Mouse (Mus musculus): ENCODE results near the gene Ddah2. TPM values are rescaled to one million over a fixed set of nuclear protein-coding genes. Genes with fewer than 3 reads are reported as not detected.

The Ddah2 gene
- polyA plus RNA-seq, 1 experiment from 2014 or later: 15.8 TPM

DNA sequence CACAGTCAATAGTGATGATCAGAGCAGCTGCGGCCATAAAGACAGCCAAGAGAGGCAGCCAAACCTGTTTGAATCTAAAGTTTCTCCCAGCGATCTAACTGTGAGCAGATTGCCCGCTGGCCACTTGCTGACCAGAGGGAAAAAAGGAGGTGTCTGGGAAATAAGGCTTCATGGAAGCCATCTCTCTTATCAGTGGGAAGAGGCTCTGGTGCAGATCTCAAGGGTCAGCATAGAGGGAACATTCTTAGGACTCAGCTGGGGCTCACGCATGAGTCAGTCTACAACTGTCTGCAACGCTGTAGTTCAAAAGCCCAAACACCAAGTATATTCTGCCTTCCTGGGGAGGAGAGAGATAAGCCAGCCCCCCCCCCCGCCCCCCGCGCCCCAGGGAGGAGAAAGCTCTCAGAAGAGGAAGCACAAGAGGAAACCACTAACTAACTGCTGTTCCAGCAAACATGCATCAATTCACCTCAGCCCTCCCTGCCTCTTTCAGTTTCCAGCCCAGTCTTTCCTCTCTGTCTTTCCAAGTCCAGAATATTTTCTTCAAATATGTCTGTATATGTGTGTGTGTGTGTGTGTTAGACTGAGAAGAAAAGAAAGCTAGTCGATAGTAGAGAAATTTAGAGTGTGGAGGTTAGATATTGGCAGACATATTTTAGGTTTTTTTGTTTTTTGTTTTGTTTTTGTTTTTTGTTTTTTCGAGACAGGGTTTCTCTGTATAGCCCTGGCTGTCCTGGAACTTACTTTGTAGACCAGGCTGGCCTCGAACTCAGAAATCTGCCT is 10.5 kb upstream of the Ddah2 start:
- peak overlapping the region; percentile 99 for H3K4me2 ChIP-seq (ENCODE audit: low read depth, low read length)
- peak overlapping the region; percentile 70 for H3K4me3 ChIP-seq (ENCODE audit: low read depth, low read length)
- peaks cover 13% of the 10 kb centered on the region for H3K36me3 ChIP-seq (replicated peaks; ENCODE audit: insufficient read depth, low read length)
- 7% methylated on average over 11 of the region's 11 CpGs for WGBS (ENCODE audit: insufficient replicate concordance)
- H3K27me3 ChIP-seq (ENCODE audit: insufficient read depth, low read length): no peaks in the 10 kb centered on the region
- H3K27ac ChIP-seq (ENCODE audit: low read depth): peak overlapping the region; percentile 98
- TF ChIP-seq EP300 (IDR thresholded peaks at IDR 0.05; ENCODE audit: low read depth) (no peak), CTCF (IDR thresholded peaks at IDR 0.05; ENCODE audit: low read depth) (no peak)
- peak; percentile 79 for DNase-seq
- H3K9ac ChIP-seq (replicated peaks): peak overlapping the region; percentile 63
- H3K4me1 ChIP-seq (ENCODE audit: insufficient read depth): peaks cover 68% of the 10 kb centered on the region
- H3K9me3 ChIP-seq (ENCODE audit: low read length): no peaks in the 10 kb centered on the region
- no peak for ATAC-seq

DNA sequence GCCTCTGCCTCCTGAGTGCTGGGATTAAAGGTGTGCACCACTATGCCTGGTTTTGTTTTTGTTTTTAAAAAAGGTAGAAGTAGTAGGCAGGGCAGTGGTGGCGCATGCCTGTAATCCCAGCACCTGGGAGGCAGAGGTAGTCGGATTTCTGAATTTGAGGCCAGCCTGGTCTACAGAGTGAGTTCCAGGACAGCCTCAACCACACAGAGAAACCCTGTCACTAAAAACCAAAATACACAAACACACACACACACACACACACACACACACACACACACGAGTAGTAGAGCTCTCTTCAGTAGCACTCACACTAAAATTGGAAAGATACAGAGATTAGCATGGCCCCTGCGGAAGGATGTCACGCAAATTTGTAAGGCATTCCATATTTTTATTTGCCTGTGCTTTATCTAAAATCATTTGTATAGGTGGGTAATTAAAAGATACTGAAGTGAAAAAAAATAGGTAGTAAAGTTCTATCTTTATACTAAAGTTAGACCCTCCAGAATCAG is 9.8 kb upstream of the Ddah2 start:
- peak overlapping the region; percentile 98 for H3K27ac ChIP-seq (ENCODE audit: low read depth)
- H3K4me2 ChIP-seq (ENCODE audit: low read depth, low read length): peak overlapping the region; percentile 99
- H3K9me3 ChIP-seq (ENCODE audit: low read length): no peaks in the 10 kb centered on the region
- no peak for ATAC-seq
- H3K9ac ChIP-seq (replicated peaks): peak overlapping the region; percentile 87
- no peaks in the 10 kb centered on the region for H3K27me3 ChIP-seq (ENCODE audit: insufficient read depth, low read length)
- DNase-seq: no peak
- peaks cover 61% of the 10 kb centered on the region for H3K4me1 ChIP-seq (ENCODE audit: insufficient read depth)
- H3K4me3 ChIP-seq (ENCODE audit: low read depth, low read length): peak overlapping the region; percentile 68
- WGBS (ENCODE audit: insufficient replicate concordance): 34% methylated on average over 5 of the region's 5 CpGs
- TF ChIP-seq EP300 (IDR thresholded peaks at IDR 0.05; ENCODE audit: low read depth) (no peak), CTCF (IDR thresholded peaks at IDR 0.05; ENCODE audit: low read depth) (no peak)
- H3K36me3 ChIP-seq (replicated peaks; ENCODE audit: insufficient read depth, low read length): peaks cover 18% of the 10 kb centered on the region

DNA sequence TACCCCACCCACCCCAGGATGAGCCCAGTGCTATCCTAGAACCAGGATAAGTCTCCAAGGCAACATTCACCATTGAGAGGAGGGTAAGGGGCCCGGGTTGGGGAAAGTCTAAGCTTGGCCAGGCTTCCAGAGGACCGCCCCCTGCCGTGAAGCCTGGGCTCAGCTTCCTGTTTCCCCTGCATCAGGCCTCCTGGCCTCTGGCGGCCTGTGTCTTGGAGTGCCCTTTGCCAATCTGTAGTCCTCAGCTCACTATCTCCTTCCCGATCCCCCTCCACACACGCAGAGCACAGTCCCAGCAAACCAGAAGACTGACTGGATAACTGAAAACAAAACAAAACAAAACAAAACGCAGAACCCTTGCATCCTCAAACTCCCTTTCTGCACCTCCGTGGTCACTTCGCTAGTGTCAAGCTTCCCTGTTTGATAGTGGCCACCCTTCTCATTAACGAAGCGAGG is 9.2 kb upstream of the Ddah2 start, which contains the start of gene Clic1:
Gene Clic1 (plus strand): TSS at position 406 of the 456 bp plus-strand sequence.
- H3K4me2 ChIP-seq (ENCODE audit: low read depth, low read length): peak within 1 kb of the TSS; percentile 99
- peaks cover 55% of the 10 kb centered on the region for H3K4me1 ChIP-seq (ENCODE audit: insufficient read depth)
- DNase-seq (peak; percentile 77), ATAC-seq (peak; percentile 4; the same call in 1 of the 2 replicates)
- 2% methylated on average over 11 of the region's 11 CpGs for WGBS (ENCODE audit: insufficient replicate concordance)
- H3K27me3 ChIP-seq (ENCODE audit: insufficient read depth, low read length): no peaks in the 10 kb centered on the region
- peak within 1 kb of the TSS; percentile 87 for H3K9ac ChIP-seq (replicated peaks)
- peak within 1 kb of the TSS; percentile 98 for H3K27ac ChIP-seq (ENCODE audit: low read depth)
- peaks cover 24% of the 10 kb centered on the region for H3K36me3 ChIP-seq (replicated peaks; ENCODE audit: insufficient read depth, low read length)
- peak within 1 kb of the TSS; percentile 68 for H3K4me3 ChIP-seq (ENCODE audit: low read depth, low read length)
- no peaks in the 10 kb centered on the region for H3K9me3 ChIP-seq (ENCODE audit: low read length)
- TF ChIP-seq EP300 (IDR thresholded peaks at IDR 0.05; ENCODE audit: low read depth) (no peak), CTCF (IDR thresholded peaks at IDR 0.05; ENCODE audit: low read depth) (peak; percentile 49)

DNA sequence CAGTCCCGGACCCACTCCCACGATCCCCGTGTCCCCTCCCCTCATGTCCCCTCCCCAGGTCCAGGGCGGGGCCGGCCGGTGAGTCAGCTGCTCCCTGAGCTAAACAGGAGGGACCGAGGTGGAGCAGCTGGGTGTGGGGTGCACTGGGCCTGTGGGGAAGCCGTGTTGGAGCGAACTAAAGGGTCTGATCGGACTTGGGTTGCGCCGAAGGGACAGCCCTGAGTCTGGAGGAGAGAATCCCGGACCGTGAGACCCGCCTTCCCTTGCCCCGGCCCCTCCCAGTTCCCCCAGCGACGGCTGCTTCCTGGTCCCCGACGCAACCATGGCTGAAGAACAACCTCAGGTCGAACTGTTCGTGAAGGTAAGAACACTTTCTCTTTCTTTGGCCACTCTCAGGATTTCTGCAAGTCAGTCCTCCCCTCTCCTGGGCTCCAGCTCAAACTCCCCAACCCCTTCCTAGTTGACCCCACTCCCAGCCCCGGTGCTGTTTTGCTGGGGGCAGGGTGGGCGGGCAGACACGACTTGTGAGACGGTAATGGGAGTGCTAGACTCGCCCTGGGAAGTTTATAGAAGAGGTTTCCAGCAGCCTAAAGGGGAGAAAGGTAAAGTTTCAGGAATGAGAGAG is 8.6 kb upstream of the Ddah2 start:
- H3K36me3 ChIP-seq (replicated peaks; ENCODE audit: insufficient read depth, low read length): peaks cover 29% of the 10 kb centered on the region
- peak overlapping the region; percentile 68 for H3K4me3 ChIP-seq (ENCODE audit: low read depth, low read length)
- no peaks in the 10 kb centered on the region for H3K9me3 ChIP-seq (ENCODE audit: low read length)
- H3K4me1 ChIP-seq (ENCODE audit: insufficient read depth): peaks cover 49% of the 10 kb centered on the region
- DNase-seq (peak; percentile 85), ATAC-seq (peak; percentile 2)
- H3K27ac ChIP-seq (ENCODE audit: low read depth): peak overlapping the region; percentile 98
- TF ChIP-seq CTCF (IDR thresholded peaks at IDR 0.05; ENCODE audit: low read depth) (no peak), EP300 (IDR thresholded peaks at IDR 0.05; ENCODE audit: low read depth) (no peak)
- H3K27me3 ChIP-seq (ENCODE audit: insufficient read depth, low read length): no peaks in the 10 kb centered on the region
- peak overlapping the region; percentile 87 for H3K9ac ChIP-seq (replicated peaks)
- H3K4me2 ChIP-seq (ENCODE audit: low read depth, low read length): peak overlapping the region; percentile 99
- 1% methylated on average over 27 of the region's 27 CpGs for WGBS (ENCODE audit: insufficient replicate concordance)

DNA sequence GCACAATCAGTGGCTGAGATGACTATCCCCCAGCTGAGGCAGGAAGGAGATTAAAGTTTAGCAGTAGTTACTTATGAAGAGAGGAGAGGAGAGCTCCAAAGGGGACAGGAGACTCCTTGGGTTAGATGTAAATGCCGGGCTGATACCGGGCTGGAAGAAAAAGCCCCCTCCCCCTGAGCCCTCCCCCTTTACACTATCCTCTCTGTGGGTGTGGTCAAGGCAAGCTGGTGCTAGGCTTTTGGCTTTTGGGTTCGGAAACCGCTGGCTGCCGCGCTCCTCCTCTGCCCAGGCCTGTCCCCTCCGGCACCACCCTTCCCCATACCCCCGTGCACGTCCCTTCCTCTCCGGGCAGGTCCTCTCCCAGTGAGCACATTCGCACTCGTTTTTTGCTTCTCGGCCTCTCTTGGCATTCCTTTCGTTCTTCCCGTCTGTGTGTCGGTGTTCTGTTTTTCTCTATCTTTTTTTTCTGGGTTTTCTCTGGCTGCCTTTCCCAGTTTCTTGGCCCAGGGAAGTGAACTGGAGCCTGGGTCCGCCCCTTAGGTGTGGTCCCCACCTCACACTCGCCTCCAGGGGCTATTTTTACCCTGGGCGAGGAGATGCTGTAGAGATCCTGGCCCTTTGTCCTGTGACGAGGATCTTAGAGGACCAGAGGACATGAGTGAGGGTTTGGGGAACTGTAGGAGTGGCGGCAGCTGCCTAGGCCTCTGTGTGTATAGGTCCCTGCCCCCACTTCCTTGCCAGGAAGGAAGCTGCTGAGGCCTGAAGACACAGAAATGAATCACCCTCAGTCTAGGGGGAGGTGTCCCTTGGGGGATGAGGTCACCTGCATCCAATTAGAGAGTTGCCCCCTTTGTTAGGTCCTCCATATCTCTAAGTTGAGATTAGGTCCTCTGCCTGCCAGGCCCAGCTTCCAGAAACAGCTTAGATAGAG is 7.4 kb upstream of the Ddah2 start:
- H3K36me3 ChIP-seq (replicated peaks; ENCODE audit: insufficient read depth, low read length): peaks cover 41% of the 10 kb centered on the region
- WGBS (ENCODE audit: insufficient replicate concordance): 4% methylated on average over 21 of the region's 21 CpGs
- peaks cover 38% of the 10 kb centered on the region for H3K4me1 ChIP-seq (ENCODE audit: insufficient read depth)
- peak overlapping the region; percentile 87 for H3K9ac ChIP-seq (replicated peaks)
- no peaks in the 10 kb centered on the region for H3K9me3 ChIP-seq (ENCODE audit: low read length)
- H3K27ac ChIP-seq (ENCODE audit: low read depth): peak overlapping the region; percentile 98
- DNase-seq (peak; percentile 76), ATAC-seq (peak; percentile 53)
- peak overlapping the region; percentile 99 for H3K4me2 ChIP-seq (ENCODE audit: low read depth, low read length)
- no peaks in the 10 kb centered on the region for H3K27me3 ChIP-seq (ENCODE audit: insufficient read depth, low read length)
- peak; percentile 29; the same call in 1 of the 2 replicates for TF ChIP-seq EP300 (IDR thresholded peaks at IDR 0.05; ENCODE audit: low read depth)
- no peak for TF ChIP-seq CTCF (IDR thresholded peaks at IDR 0.05; ENCODE audit: low read depth)
- H3K4me3 ChIP-seq (ENCODE audit: low read depth, low read length): peak overlapping the region; percentile 68

Measured in liver, postnatal 0 days (tissue).